Mouse (Mus musculus): ENCODE measurements around the gene Tac1. TPM values are rescaled to one million over a fixed set of nuclear protein-coding genes. Genes with fewer than 3 reads are reported as not detected.
"Not testable (repeated sequence)": the region's sequence is repeated elsewhere in the genome, so short reads cannot be mapped to it uniquely, and the experiment has no call there.

The Tac1 gene
- not detected in 2 replicates for total RNA-seq (2012; rRNA removed)

GRCm38 (mm10) chr6:7554829-7555391 lies at the start of gene Tac1:
Tac1 (plus strand) TSS chr6:7554879.
- no peak for TF ChIP-seq HCFC1 (IDR thresholded peaks at IDR 0.05; ENCODE audit: borderline replicate concordance, insufficient read depth, low read length)
- no peak for TF ChIP-seq ZNF384 (IDR thresholded peaks at IDR 0.05; ENCODE audit: low read depth, low read length)
- TF ChIP-seq MAFK (IDR thresholded peaks at IDR 0.05; ENCODE audit: insufficient read depth, low read depth, low read length) = no peak
- DNase-seq (ENCODE audit: low read depth, low spot score) = no peak
- H3K9me3 ChIP-seq (ENCODE audit: control insufficient read depth, insufficient read depth, low read depth, low read length) = no peaks in the 10 kb centered on the region
- H3K4me3 ChIP-seq (ENCODE audit: insufficient read depth in 1 of 2, low read depth in 1 of 2, low read length in 2 of 2, poor library complexity in 1 of 2, severe bottlenecking in 1 of 2) = peak within 1 kb of the TSS in 1 of 2 experiments; percentile 38; a peak in 1 of 4 replicates
- no peak within 1 kb of the TSS for H3K27ac ChIP-seq (ENCODE audit: insufficient read depth, low read depth, low read length, poor library complexity, severe bottlenecking)
- no peaks in the 10 kb centered on the region for H3K36me3 ChIP-seq (ENCODE audit: control insufficient read depth, insufficient read depth, low read length, poor library complexity, severe bottlenecking)
- H3K4me1 ChIP-seq (ENCODE audit: control insufficient read depth in 2 of 2, insufficient read depth in 2 of 2, low read length in 2 of 2, poor library complexity in 1 of 2) = no peaks in the 10 kb centered on the region
- in situ Hi-C loops (cut with MboI; ENCODE audit: low sequenced_read_pairs in 2 of 2, unreplicated experiment in 2 of 2) = no loop called here
- no peak within 1 kb of the TSS for H3K9ac ChIP-seq (ENCODE audit: insufficient read depth, low read depth, low read length, poor library complexity, severe bottlenecking)

GRCm38 (mm10) chr6:7543511-7543910 lies 11.2 kb upstream of the Tac1 start:
- H3K9ac ChIP-seq (ENCODE audit: insufficient read depth, low read depth, low read length, poor library complexity, severe bottlenecking); in situ Hi-C loops (cut with MboI; ENCODE audit: low sequenced_read_pairs in 2 of 2, unreplicated experiment in 2 of 2); H3K27ac ChIP-seq (ENCODE audit: insufficient read depth, low read depth, low read length, poor library complexity, severe bottlenecking): not testable (repeated sequence)

GRCm38 (mm10) chr6:7555688-7556476 lies 1.2 kb downstream of the Tac1 start:
- no peak for TF ChIP-seq ZNF384 (IDR thresholded peaks at IDR 0.05; ENCODE audit: low read depth, low read length)
- H3K4me1 ChIP-seq (ENCODE audit: control insufficient read depth in 2 of 2, insufficient read depth in 2 of 2, low read length in 2 of 2, poor library complexity in 1 of 2) = no peaks in the 10 kb centered on the region
- DNase-seq (ENCODE audit: low read depth, low spot score) = no peak
- H3K4me3 ChIP-seq (ENCODE audit: insufficient read depth in 1 of 2, low read depth in 1 of 2, low read length in 2 of 2, poor library complexity in 1 of 2, severe bottlenecking in 1 of 2) = no peak overlapping the region
- in situ Hi-C loops (cut with MboI; ENCODE audit: low sequenced_read_pairs in 2 of 2, unreplicated experiment in 2 of 2) = no loop called here
- no peaks in the 10 kb centered on the region for H3K9me3 ChIP-seq (ENCODE audit: control insufficient read depth, insufficient read depth, low read depth, low read length)
- no peak overlapping the region for H3K9ac ChIP-seq (ENCODE audit: insufficient read depth, low read depth, low read length, poor library complexity, severe bottlenecking)
- no peaks in the 10 kb centered on the region for H3K36me3 ChIP-seq (ENCODE audit: control insufficient read depth, insufficient read depth, low read length, poor library complexity, severe bottlenecking)
- no peak overlapping the region for H3K27ac ChIP-seq (ENCODE audit: insufficient read depth, low read depth, low read length, poor library complexity, severe bottlenecking)

More at GRCm38 (mm10) chr6:7543511-7543910, 11.2 kb upstream of the Tac1 start:
- not testable (repeated sequence) for H3K36me3 ChIP-seq (ENCODE audit: control insufficient read depth, insufficient read depth, low read length, poor library complexity, severe bottlenecking); H3K4me3 ChIP-seq (ENCODE audit: insufficient read depth in 1 of 2, low read depth in 1 of 2, low read length in 2 of 2, poor library complexity in 1 of 2, severe bottlenecking in 1 of 2); DNase-seq (ENCODE audit: low read depth, low spot score); H3K4me1 ChIP-seq (ENCODE audit: control insufficient read depth in 2 of 2, insufficient read depth in 2 of 2, low read length in 2 of 2, poor library complexity in 1 of 2); H3K9me3 ChIP-seq (ENCODE audit: control insufficient read depth, insufficient read depth, low read depth, low read length)

- no peak for TF ChIP-seq MAFK (IDR thresholded peaks at IDR 0.05; ENCODE audit: insufficient read depth, low read depth, low read length)
- TF ChIP-seq CHD2 (IDR thresholded peaks at IDR 0.05; ENCODE audit: low read depth, low read length) = no peak
- TF ChIP-seq HCFC1 (IDR thresholded peaks at IDR 0.05; ENCODE audit: borderline replicate concordance, insufficient read depth, low read length) = no peak
- no peak for TF ChIP-seq ZNF384 (IDR thresholded peaks at IDR 0.05; ENCODE audit: low read depth, low read length)
- no peak for TF ChIP-seq ZC3H11A (IDR thresholded peaks at IDR 0.05; ENCODE audit: borderline replicate concordance, low read depth, low read length)
- in situ Hi-C loops (cut with MboI; ENCODE audit: low sequenced_read_pairs in 2 of 2, unreplicated experiment in 2 of 2) = no loop called here
- H3K4me1 ChIP-seq (ENCODE audit: control insufficient read depth in 2 of 2, insufficient read depth in 2 of 2, low read length in 2 of 2, poor library complexity in 1 of 2) = no peaks in the 10 kb centered on the region
- no peak overlapping the region for H3K9ac ChIP-seq (ENCODE audit: insufficient read depth, low read depth, low read length, poor library complexity, severe bottlenecking)
- no peak overlapping the region for H3K27ac ChIP-seq (ENCODE audit: insufficient read depth, low read depth, low read length, poor library complexity, severe bottlenecking)
- no peaks in the 10 kb centered on the region for H3K36me3 ChIP-seq (ENCODE audit: control insufficient read depth, insufficient read depth, low read length, poor library complexity, severe bottlenecking)
- no peaks in the 10 kb centered on the region for H3K9me3 ChIP-seq (ENCODE audit: control insufficient read depth, insufficient read depth, low read depth, low read length)
- no peak overlapping the region for H3K4me3 ChIP-seq (ENCODE audit: insufficient read depth in 1 of 2, low read depth in 1 of 2, low read length in 2 of 2, poor library complexity in 1 of 2, severe bottlenecking in 1 of 2)
- DNase-seq (ENCODE audit: low read depth, low spot score) = no peak
These were observed 3.5 kb downstream of the Tac1 start for GRCm38 (mm10) chr6:7558164-7558563.

GRCm38 (mm10) chr6:7562524-7562923 lies 7.8 kb downstream of the Tac1 start:
- in situ Hi-C loops (cut with MboI; ENCODE audit: low sequenced_read_pairs in 2 of 2, unreplicated experiment in 2 of 2) = no loop called here
- no peak overlapping the region for H3K9ac ChIP-seq (ENCODE audit: insufficient read depth, low read depth, low read length, poor library complexity, severe bottlenecking)
- no peak overlapping the region for H3K4me3 ChIP-seq (ENCODE audit: insufficient read depth in 1 of 2, low read depth in 1 of 2, low read length in 2 of 2, poor library complexity in 1 of 2, severe bottlenecking in 1 of 2)
- H3K27ac ChIP-seq (ENCODE audit: insufficient read depth, low read depth, low read length, poor library complexity, severe bottlenecking) = no peak overlapping the region
- H3K4me1 ChIP-seq (ENCODE audit: control insufficient read depth in 2 of 2, insufficient read depth in 2 of 2, low read length in 2 of 2, poor library complexity in 1 of 2) = no peaks in the 10 kb centered on the region
- H3K9me3 ChIP-seq (ENCODE audit: control insufficient read depth, insufficient read depth, low read depth, low read length) = no peaks in the 10 kb centered on the region
- no peaks in the 10 kb centered on the region for H3K36me3 ChIP-seq (ENCODE audit: control insufficient read depth, insufficient read depth, low read length, poor library complexity, severe bottlenecking)
- no peak for DNase-seq (ENCODE audit: low read depth, low spot score)
- TF ChIP-seq ZNF384 (IDR thresholded peaks at IDR 0.05; ENCODE audit: low read depth, low read length) (no peak), ZC3H11A (IDR thresholded peaks at IDR 0.05; ENCODE audit: borderline replicate concordance, low read depth, low read length) (no peak), HCFC1 (IDR thresholded peaks at IDR 0.05; ENCODE audit: borderline replicate concordance, insufficient read depth, low read length) (no peak), CHD2 (IDR thresholded peaks at IDR 0.05; ENCODE audit: low read depth, low read length) (no peak), MAFK (IDR thresholded peaks at IDR 0.05; ENCODE audit: insufficient read depth, low read depth, low read length) (no peak)
